Mouse (Mus musculus): ENCODE data around the gene Npw.

DNA sequence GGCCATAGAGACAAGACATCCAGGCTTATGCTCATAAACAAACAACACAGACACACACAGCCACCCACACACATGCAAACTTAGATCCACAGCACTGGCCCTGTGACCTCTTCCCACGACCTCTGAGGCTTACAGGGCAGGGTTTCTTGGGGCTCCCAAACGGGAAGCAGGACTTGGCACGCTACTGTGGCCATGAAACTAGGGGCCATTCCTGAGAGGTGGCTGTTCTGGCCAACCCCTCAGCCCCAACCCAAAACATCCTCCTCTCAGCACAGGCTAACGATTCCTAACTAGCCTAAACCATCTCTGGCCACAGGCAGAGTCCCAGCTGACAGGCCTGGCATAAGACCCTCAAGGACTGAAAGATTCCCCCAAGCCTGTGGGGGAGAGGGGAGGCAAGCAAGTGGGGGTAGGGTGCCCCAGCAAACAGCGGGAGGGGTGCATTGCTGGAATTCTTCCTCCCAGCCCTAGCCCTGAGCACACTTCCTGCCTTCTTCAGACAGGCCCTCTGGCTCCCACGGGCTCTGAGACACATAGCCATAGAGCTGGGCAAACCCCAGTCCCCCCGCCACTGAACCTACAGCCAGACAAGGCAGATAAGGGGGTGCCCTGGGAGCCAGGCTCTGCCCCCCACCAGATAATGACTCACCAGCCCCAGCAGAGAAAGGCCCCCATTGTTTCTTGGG, 14.1 kb downstream of the Npw start:
- TF ChIP-seq POLR2A (IDR thresholded peaks at IDR 0.05; ENCODE audit: borderline replicate concordance, insufficient read depth, low read length) (no peak), CTCF (IDR thresholded peaks at IDR 0.05; ENCODE audit: borderline replicate concordance, insufficient read depth, low read depth, low read length) (no peak)

All from cerebellum, adult 2 months (tissue).